Mouse (Mus musculus): Measurements from ENCODE around the gene Tcfl5. TPM values are rescaled to one million over a fixed set of nuclear protein-coding genes. Genes with fewer than 3 reads are reported as not detected.

Gene Tcfl5
- polyA plus RNA-seq, 1 experiment from 2014 or later: 0.26 TPM

DNA sequence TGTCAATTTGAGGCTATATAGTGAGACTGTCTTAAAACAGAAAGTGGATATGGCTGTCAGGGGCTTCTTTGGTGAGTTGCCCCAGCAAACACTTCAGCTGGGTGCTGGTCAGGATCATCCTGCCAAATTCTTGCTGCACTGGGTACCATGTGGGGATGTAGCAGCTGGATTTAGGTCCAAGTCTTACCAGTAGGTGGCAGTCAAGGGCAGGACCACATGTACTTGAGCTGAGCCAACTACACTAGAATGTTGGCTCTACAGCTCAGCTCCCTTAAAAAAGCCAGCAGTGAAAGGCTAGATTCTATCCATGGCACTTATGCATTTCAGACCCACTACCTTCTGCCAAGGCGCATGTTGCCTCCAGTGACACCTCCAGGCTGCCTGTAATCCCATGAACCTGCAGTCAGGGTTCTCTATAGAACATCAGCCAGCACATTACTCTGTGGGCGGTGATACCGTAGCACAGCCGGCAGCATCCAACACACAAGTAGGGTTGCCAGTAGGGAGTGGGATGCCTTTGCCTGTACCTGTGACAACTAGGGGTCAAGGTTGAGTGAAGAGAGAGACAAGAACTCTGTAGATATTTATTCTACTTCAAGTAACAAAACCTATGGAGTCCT lies 15.0 kb upstream of the Tcfl5 start:
- Histone ChIP-seq H3K36me3 (peaks cover 18% of the 10 kb centered on the region), H3K4me3 (no peak overlapping the region), H3K4me2 (replicated peaks) (no peak overlapping the region), H3K9ac (no peak overlapping the region), H3K27ac (no peak overlapping the region), H3K9me3 (no peaks in the 10 kb centered on the region), H3K27me3 (peaks cover 3% of the 10 kb centered on the region; the same call in 1 of the 2 replicates), H3K4me1 (peaks cover 5% of the 10 kb centered on the region; the same call in 1 of the 2 replicates)
- ATAC-seq (ENCODE audit: insufficient number of reproducible peaks, insufficient read depth, low FRiP score, low TSS enrichment): no peak
- 78% methylated on average over 4 of the region's 4 CpGs for WGBS

DNA sequence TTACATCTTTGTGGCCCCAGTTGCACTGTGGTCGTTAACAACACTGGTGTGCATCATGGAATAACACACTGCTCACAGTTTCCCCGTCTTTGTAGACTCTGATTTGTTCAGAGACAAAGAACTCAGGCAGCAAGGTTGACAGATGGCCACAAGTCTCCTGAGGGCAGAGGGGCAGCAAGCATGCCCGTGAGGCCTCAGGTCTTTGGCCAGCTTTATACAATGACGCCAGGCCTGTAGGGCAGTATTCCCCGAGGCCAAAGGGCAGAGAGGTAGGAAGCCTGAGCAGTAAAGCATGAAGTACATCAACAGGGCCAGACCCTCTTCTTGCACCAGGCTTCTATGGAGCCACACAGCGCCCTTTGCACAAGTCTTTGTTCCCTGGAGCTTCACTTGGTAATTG lies 12.6 kb upstream of the Tcfl5 start:
- H3K9me3 ChIP-seq: no peaks in the 10 kb centered on the region
- H3K9ac ChIP-seq: no peak overlapping the region
- H3K4me3 ChIP-seq: no peak overlapping the region
- H3K27me3 ChIP-seq: peaks cover 3% of the 10 kb centered on the region; the same call in 1 of the 2 replicates
- ATAC-seq (ENCODE audit: insufficient number of reproducible peaks, insufficient read depth, low FRiP score, low TSS enrichment): no peak
- H3K4me2 ChIP-seq (replicated peaks): no peak overlapping the region
- peaks cover 5% of the 10 kb centered on the region; the same call in 1 of the 2 replicates for H3K4me1 ChIP-seq
- H3K27ac ChIP-seq: no peak overlapping the region
- WGBS: 54% methylated on average over 6 of the region's 6 CpGs
- H3K36me3 ChIP-seq: no peaks in the 10 kb centered on the region

DNA sequence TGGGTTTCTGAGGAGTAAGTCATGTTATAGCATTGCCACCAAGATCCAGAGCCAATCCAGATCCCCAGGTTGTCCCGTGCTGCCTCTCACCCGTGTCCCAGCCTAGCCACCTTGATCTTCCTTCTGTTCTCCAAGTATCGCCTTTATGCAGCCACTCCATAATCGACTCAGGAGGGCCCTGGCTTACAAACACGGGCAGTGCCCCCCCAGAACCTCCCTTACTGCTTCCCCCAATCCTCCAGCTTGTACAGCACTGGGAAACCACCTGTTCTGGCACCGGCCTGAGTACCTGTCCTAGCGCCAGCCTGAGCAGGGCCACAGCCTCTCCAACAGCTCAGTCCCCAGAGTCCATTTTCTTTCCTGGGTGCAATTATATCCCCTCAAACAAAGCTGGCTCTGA lies 12.2 kb upstream of the Tcfl5 start:
- Histone ChIP-seq H3K9me3 (no peaks in the 10 kb centered on the region), H3K27ac (no peak overlapping the region), H3K27me3 (no peaks in the 10 kb centered on the region), H3K4me1 (peaks cover 1% of the 10 kb centered on the region; the same call in 1 of the 2 replicates), H3K4me2 (replicated peaks) (no peak overlapping the region), H3K4me3 (no peak overlapping the region), H3K9ac (no peak overlapping the region), H3K36me3 (no peaks in the 10 kb centered on the region)
- no peak for ATAC-seq (ENCODE audit: insufficient number of reproducible peaks, insufficient read depth, low FRiP score, low TSS enrichment)
- 73% methylated on average over 7 of the region's 7 CpGs for WGBS

DNA sequence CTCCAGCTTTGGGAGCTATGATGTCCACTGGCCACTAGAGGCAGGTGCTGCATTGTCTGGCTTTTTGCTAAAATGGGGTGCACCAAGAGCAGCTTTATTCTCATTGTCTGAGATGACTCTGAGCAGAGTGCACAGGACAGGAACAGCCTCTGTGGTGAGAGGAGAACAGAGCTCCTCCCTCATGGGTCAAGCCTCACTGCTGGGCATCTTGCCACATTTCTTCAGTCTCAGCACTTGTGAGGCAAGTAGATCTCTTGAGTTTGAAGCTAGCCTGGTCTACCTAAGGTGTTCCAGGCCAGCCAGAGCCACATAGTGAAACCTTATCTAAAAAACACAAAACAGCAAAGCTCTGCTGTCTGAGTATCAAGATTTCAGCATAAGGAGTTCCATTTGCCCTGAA lies 4.3 kb upstream of the Tcfl5 start:
- H3K27me3 ChIP-seq: peaks cover 13% of the 10 kb centered on the region
- no peaks in the 10 kb centered on the region for H3K4me1 ChIP-seq
- no peak overlapping the region for H3K4me3 ChIP-seq
- H3K36me3 ChIP-seq: no peaks in the 10 kb centered on the region
- no peak overlapping the region for H3K27ac ChIP-seq
- no peak overlapping the region for H3K9ac ChIP-seq
- ATAC-seq (ENCODE audit: insufficient number of reproducible peaks, insufficient read depth, low FRiP score, low TSS enrichment): no peak
- peaks cover 14% of the 10 kb centered on the region for H3K9me3 ChIP-seq
- no peak overlapping the region for H3K4me2 ChIP-seq (replicated peaks)

DNA sequence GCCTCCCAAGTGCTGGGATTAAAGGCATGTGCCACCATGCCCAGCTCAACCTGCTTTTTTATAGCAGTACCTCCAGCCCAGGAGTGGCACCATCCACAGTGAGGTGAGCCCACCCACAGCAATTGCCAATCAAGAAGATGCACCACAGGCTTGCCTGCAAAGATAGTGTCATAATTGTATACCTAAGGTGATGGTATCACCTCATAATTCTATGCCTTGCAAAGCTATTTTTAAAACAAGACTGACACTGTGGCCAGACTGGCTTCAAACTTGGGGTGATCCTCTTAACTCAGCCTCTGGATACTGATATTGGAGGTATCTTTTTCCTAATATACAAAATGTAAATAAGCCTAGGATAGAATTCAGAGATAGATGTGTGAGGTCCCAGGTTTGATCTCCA lies 1.1 kb upstream of the Tcfl5 start:
- Histone ChIP-seq H3K27me3 (peaks cover 38% of the 10 kb centered on the region), H3K9ac (no peak overlapping the region), H3K4me2 (replicated peaks) (no peak overlapping the region), H3K4me3 (no peak overlapping the region), H3K27ac (no peak overlapping the region), H3K9me3 (peaks cover 14% of the 10 kb centered on the region), H3K4me1 (no peaks in the 10 kb centered on the region), H3K36me3 (no peaks in the 10 kb centered on the region)
- ATAC-seq (ENCODE audit: insufficient number of reproducible peaks, insufficient read depth, low FRiP score, low TSS enrichment): no peak

DNA sequence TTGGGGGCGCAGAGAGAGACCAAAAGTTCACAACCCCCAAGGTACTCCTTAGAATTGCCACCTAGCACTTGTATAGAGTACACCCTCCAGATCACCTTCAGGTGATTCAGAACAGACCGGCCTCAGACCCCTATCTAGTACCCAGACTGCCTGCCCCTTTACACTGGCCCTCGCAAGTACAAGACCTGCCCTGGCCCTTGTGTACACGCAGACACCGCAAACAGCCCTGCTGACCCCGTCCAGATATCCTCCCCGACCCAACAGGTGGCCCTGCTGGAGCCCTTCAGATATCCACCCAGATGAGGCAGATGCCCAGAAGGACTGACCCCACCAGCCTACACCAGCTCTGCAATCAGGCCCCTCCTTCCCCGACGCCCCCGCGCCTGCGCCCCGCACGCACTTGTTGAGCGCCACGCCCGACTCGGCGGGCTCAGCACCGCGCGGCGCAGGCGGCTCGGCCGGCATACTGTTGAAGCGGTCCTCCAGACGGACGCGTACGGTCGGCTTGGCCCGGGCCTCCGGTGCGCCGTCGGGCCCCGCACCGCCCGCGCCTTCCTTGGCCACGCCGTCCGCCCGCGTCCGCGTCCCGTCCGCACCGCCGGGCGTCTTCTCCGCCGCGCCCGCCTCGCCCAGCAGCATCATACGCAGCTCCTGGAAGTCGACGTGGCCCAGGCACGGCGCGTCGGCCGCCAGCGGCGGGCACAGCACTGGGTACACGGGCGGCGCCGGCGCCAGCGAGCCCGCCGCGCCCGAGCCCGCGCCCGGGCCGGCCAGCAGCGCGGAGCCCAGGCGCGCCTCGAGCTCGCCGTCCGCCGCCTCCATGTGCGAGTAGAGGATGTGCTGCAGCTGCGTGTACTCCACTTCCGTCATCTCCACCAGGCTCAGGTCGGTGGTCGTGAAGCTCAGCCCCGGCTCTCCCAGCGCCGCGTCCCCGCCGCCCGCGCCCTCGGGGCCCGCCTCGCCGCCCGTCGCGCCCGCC lies 643 bp downstream of the Tcfl5 start:
- H3K9me3 ChIP-seq: peaks cover 14% of the 10 kb centered on the region
- no peaks in the 10 kb centered on the region for H3K4me1 ChIP-seq
- WGBS: 2% methylated on average over 105 of the region's 112 CpGs
- H3K4me2 ChIP-seq (replicated peaks): peak overlapping the region; percentile 48
- no peak overlapping the region for H3K27ac ChIP-seq
- no peaks in the 10 kb centered on the region for H3K36me3 ChIP-seq
- H3K9ac ChIP-seq: no peak overlapping the region
- ATAC-seq (ENCODE audit: insufficient number of reproducible peaks, insufficient read depth, low FRiP score, low TSS enrichment): 0 out of 2 replicates have a peak, but pooled peaks have one; percentile 35
- peak overlapping the region; percentile 37 for H3K4me3 ChIP-seq
- H3K27me3 ChIP-seq: peaks cover 38% of the 10 kb centered on the region

DNA sequence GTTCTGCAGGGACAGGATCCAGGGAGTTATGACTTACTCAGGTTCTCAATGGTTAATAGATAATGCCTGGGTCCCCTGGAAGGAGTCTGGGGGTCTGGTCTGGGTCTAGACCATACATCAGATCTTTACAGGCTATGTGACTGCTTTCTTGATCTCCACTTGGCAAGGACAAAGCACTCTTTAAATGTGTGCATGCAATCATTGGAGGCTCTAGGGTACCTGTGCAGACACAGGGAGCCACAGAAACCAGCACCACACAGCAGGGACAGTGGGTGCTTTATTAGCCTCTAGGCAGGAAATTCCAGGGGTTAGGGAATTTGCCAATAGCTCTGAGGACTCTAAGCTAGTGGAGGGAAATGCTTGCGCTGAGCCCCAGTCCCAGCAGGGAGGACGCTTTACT lies 30.6 kb downstream of the Tcfl5 start:
- Histone ChIP-seq H3K9me3 (no peaks in the 10 kb centered on the region), H3K27ac (no peak overlapping the region), H3K36me3 (peaks cover 5% of the 10 kb centered on the region; the same call in 1 of the 2 replicates), H3K4me3 (no peak overlapping the region), H3K27me3 (no peaks in the 10 kb centered on the region), H3K9ac (no peak overlapping the region), H3K4me1 (no peaks in the 10 kb centered on the region), H3K4me2 (replicated peaks) (no peak overlapping the region)
- WGBS: 67% methylated on average over 2 of the region's 2 CpGs
- ATAC-seq (ENCODE audit: insufficient number of reproducible peaks, insufficient read depth, low FRiP score, low TSS enrichment): no peak

DNA sequence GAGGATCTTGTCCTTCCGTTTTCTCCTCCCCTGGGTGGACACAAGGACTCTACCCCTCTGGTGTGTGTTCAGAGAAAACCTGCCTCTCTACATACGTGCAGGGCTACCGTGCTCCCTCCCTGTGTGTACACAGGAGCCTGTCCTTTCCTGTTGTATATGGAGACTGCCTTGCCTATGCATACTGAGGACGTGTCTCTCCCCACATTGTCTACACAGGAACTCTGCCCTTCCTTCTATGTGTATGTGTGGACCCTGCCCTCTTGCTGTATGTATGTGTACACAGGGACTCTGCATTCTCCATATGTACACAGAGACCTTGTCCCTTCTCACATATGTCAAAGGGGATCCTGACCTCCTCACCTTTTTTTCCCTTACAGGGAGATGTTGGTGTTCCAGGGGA lies 32.2 kb downstream of the Tcfl5 start:
- H3K4me2 ChIP-seq (replicated peaks): no peak overlapping the region
- 86% methylated on average over 4 of the region's 4 CpGs for WGBS
- 0 out of 2 replicates have a peak, but pooled peaks cover 5% of the 10 kb centered on the region for H3K36me3 ChIP-seq
- H3K9ac ChIP-seq: no peak overlapping the region
- no peaks in the 10 kb centered on the region for H3K27me3 ChIP-seq
- no peak overlapping the region for H3K4me3 ChIP-seq
- no peak for ATAC-seq (ENCODE audit: insufficient number of reproducible peaks, insufficient read depth, low FRiP score, low TSS enrichment)
- H3K4me1 ChIP-seq: no peaks in the 10 kb centered on the region
- H3K27ac ChIP-seq: no peak overlapping the region
- H3K9me3 ChIP-seq: no peaks in the 10 kb centered on the region

DNA sequence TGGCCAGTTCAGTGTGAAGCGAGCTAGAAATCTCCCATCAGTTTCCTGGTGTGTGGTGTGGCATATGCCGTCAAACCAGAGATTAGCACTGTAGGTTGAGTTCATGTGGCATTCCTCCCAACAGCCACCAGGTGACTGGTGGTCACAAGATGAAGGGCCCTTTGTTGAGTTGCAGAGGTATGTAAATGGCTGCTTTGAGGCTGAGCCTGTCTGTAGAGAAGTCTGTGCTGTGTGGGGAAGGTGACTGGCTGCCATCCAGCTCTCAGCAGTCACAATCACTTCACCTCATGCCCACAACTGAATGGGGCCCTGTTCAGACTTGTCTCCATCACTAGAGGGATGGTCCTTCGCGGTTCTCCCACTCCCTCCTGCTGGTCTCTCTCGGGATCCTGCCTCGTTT lies 37.7 kb downstream of the Tcfl5 start:
- 50% methylated on average over 6 of the region's 6 CpGs for WGBS
- Histone ChIP-seq H3K4me1 (peaks cover 9% of the 10 kb centered on the region), H3K4me3 (no peak overlapping the region), H3K27ac (0 out of 2 replicates have a peak overlapping the region, but pooled peaks have one; percentile 8), H3K9me3 (no peaks in the 10 kb centered on the region), H3K9ac (no peak overlapping the region), H3K36me3 (0 out of 2 replicates have a peak, but pooled peaks cover 5% of the 10 kb centered on the region), H3K4me2 (replicated peaks) (no peak overlapping the region), H3K27me3 (peaks cover 4% of the 10 kb centered on the region; the same call in 1 of the 2 replicates)
- 0 out of 2 replicates have a peak, but pooled peaks have one; percentile 22 for ATAC-seq (ENCODE audit: insufficient number of reproducible peaks, insufficient read depth, low FRiP score, low TSS enrichment)

DNA sequence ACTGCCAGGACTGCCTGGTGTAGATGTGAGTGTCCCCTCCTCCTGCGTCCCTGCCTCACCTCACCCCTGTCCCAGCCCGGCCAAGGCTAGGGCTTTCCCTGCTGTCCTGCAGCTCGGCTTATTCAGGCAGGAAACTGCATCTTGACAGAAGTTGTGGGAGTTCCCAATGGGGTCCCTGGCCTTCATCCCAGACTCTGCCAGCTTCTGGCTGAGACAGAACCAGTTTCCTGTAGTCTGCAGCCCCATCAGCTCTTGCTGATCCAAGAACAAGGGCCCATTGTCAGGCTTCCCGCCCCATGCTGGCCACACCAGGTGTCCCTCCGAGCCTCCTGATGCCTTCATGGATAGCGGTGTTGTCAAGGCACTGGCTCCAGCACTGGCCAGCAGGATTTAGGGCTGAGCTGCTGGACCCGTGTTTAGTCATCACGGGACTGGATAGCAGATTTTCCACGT lies 41.9 kb downstream of the Tcfl5 start:
- no peak for ATAC-seq (ENCODE audit: insufficient number of reproducible peaks, insufficient read depth, low FRiP score, low TSS enrichment)

DNA sequence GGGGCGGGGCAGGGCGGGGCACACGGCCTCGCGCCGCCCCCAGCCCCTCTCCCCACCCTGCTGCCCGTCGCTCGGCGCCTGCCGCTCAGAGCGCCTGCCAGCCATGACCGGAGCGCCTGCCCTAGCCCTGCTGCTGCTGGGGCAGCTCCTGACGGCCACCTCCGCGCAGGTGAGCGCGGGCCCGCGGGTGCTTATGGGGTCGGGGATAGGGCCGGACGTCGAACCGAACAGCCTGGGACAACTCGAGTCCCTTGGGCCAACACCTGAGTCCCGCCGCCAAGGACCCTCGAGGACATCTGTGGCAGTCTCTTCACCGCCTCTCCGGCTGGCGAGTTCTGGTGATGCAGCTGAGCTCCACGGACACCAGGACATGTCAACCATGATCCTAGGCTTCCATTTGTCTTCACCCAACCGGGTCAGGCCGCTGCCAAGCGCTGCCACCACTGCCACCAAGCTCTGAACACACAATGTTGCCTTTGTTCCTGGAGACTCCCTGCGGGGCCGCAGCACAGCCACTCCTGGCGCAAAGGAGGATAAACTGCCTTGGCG lies 44.3 kb downstream of the Tcfl5 start:
- no peaks in the 10 kb centered on the region for H3K9me3 ChIP-seq
- peaks cover 22% of the 10 kb centered on the region for H3K4me1 ChIP-seq
- peak overlapping the region; percentile 52 for H3K27ac ChIP-seq
- peak overlapping the region; percentile 63 for H3K4me2 ChIP-seq (replicated peaks)
- peaks cover 26% of the 10 kb centered on the region for H3K36me3 ChIP-seq
- WGBS: under 1% methylated on average over 38 of the region's 41 CpGs
- H3K9ac ChIP-seq: peak overlapping the region; percentile 51
- peak; percentile 26; the same call in 1 of the 2 replicates for ATAC-seq (ENCODE audit: insufficient number of reproducible peaks, insufficient read depth, low FRiP score, low TSS enrichment)
- peak overlapping the region; percentile 37 for H3K4me3 ChIP-seq
- H3K27me3 ChIP-seq: peaks cover 38% of the 10 kb centered on the region

More for the DNA sequence above, 41.9 kb downstream of the Tcfl5 start:
- H3K27me3 ChIP-seq: peaks cover 38% of the 10 kb centered on the region
- H3K4me3 ChIP-seq: peak overlapping the region; percentile 10; the same call in 1 of the 2 replicates
- no peaks in the 10 kb centered on the region for H3K9me3 ChIP-seq
- H3K4me2 ChIP-seq (replicated peaks): peak overlapping the region; percentile 63
- 9% methylated on average over 9 of the region's 9 CpGs for WGBS
- H3K9ac ChIP-seq: no peak overlapping the region
- peaks cover 2% of the 10 kb centered on the region for H3K36me3 ChIP-seq
- H3K27ac ChIP-seq: peak overlapping the region; percentile 60; the same call in 1 of the 2 replicates
- H3K4me1 ChIP-seq: peaks cover 22% of the 10 kb centered on the region
